Mouse (Mus musculus) T-helper 17 cell (primary cell): ENCODE results near the gene Lrp6.

ENCODE experiments used
- in situ Hi-C, 2 experiments: fragments of 300-600 bp; cut with MboI, MseI; formaldehyde crosslinking; loops; 1 replicate in 1 of 2; 2 replicates in 1 of 2; pipeline ENCODE4 v1.15.1; 2025; ENCODE audit warnings: high pct_unique_total_duplicates in 2 of 2

The Lrp6 gene

DNA sequence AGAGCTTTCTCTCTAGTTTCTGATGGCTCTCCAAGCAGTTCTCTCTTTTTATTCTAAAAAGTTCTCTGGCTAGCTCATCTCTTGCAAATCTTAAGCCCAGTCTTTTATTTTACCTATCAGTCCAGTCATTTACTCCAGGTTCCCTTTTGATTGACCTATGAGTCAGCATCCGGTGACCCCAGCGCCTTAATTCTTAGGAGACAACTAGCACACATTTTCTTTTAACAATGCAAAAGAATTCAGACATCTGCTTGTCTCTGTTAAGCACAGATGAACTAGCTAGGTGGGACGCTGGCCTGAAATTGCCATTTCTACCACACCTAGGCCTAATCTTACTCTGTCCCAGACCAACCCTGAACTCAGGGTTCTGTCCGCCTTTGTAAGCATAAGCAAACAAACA is 12.7 kb upstream of the Lrp6 start:
- in situ Hi-C loops: loop anchor here in 1 of 2 experiments (25.0 kb wide), 1 partner anchor 1658 kb away; no protein-coding TSS in a partner anchor

DNA sequence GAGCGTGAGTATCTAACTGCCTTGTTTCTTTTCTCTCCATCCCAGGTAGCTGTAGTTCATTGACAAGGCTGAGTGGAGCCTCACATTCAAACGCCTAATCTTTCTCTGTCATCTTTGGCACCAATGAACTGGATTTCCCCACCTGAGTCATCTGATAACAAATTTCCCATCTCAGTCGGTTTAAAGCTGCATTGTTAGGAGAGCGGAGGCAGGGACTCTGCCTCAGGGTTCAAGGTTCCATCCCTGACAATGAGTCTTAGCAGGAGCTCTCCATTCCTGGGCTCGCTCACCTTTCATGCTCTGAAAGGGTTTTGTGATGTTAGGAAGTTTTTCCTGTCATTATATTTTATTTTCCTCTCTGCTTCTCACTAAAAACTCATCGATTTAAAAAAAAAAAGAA is 11.3 kb upstream of the Lrp6 start:
- in situ Hi-C loops: loop anchor here in 1 of 2 experiments (25.0 kb wide), 1 partner anchor 1659 kb away; no protein-coding TSS in a partner anchor

- in situ Hi-C loops: loop anchor here in 1 of 2 experiments (25.0 kb wide), 1 partner anchor 1662 kb away; no protein-coding TSS in a partner anchor
Measured at GRCm38 (mm10) chr6:134575288-134575741, 8.6 kb upstream of the Lrp6 start.

GRCm38 (mm10) chr6:134567986-134568556 is 1.3 kb upstream of the Lrp6 start:
- in situ Hi-C loops: no loop called here

DNA sequence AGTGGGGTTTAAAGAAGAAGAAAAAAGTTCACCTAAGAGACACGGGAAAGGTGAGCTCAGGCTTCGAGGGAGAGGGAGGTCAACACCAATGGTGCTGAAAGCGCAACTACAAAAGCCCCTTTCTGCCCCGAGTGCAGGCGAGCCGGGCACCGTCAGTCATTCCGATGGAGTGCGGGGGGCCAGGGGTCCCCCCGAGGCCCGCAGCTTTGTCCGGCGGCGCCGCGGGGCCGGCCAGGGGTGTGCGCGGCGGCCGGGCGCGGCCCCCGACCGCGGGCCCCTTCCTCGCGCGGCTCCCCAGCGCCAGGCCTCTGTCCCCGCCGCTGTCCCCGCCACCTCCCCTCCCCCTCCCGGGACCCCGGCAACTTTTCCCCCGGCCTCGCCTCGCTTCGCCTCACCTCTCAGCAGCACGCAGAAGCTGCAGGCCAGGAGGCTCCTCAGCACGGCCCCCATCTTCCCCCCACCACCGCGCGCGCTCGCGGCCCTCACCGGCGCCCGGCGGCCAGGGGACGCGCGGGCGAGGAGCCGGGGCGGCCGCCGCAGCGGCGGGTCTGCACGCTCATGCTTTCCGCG is 432 bp downstream of the Lrp6 start:
- in situ Hi-C loops: no loop called here

DNA sequence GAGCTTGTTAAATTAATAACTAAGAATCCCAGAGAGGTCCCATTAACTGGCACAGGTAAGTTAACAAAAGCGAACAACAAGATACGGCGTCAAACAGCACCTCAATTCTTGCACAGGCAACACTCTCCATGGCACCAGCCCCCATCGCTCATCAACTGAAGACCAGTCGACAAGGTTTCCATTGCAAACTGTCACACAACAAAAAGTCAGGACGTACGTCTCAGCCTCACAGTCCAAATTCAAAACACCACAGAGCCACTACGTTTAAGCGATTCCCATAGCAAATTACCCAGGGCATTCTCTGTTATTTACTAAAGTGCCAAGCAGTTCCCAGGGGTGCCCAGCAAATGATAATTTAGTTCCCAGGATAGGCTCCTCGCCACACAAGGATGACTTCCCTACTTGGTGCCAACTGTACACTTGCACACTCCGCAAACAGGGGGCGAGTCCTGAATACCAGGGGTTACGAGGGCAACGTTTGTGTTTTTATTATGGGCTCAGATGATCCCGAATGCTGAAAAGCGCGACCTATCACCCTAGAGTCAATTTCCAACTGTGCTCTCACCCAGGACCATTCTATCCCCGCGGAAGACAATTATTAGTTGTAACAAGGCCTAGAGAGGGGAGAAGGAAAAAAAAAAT is 1.0 kb downstream of the Lrp6 start:
- in situ Hi-C loops: no loop called here

DNA sequence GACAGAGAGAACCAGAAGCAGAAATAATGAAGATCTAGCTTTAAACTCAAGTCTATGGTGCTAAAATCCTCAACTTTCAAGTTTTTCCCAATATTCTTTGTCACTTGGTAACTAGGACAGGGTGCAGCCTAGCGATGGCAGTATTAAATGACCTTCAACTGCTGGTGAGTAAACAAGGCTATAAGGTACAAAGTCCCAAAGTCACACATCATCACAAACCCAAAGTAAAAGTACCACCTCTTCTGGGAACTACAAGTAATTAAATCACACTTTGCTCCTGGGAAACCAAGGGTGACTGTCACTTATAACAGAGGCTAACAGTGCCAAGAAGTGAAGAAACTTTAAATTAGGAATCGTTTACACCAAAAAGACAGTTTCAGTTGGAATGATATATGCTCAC is 2.2 kb downstream of the Lrp6 start:
- in situ Hi-C loops: no loop called here

GRCm38 (mm10) chr6:134559635-134560034 is 7.1 kb downstream of the Lrp6 start:
- in situ Hi-C loops: no loop called here

DNA sequence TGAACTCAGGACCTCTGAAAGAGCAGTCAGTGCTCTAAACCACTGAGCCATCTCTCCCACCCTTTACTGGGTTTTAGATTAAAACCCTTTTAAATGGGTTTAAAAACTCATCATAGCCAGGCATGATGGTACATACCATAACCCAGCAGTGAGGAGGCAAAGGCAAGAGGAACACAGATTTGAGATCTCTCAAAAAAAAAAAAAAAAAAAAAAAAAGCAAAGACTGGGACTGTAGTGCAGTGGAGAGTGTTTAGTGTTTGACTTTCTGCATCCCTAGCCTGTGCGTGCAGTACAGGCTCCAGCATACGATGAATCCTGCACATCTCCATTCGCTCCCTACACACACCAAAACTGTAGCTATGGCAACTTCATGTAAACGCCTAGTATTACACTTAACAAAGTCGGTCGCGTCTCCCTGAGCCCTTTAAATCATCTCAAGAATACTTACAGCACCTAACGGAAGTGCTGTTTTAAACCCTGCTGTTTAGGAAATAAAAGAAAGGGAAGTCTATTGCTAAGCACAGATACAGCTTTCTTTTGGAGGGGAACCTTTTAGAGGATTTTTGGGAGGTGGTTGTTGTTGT is 8.1 kb downstream of the Lrp6 start:
- in situ Hi-C loops: no loop called here

GRCm38 (mm10) chr6:134557043-134557442 is 9.7 kb downstream of the Lrp6 start:
- in situ Hi-C loops: no loop called here

- in situ Hi-C loops: no loop called here
Measured at GRCm38 (mm10) chr6:134556185-134556950, 10.4 kb downstream of the Lrp6 start.

GRCm38 (mm10) chr6:134555178-134555577 is 11.6 kb downstream of the Lrp6 start:
- in situ Hi-C loops: no loop called here

DNA sequence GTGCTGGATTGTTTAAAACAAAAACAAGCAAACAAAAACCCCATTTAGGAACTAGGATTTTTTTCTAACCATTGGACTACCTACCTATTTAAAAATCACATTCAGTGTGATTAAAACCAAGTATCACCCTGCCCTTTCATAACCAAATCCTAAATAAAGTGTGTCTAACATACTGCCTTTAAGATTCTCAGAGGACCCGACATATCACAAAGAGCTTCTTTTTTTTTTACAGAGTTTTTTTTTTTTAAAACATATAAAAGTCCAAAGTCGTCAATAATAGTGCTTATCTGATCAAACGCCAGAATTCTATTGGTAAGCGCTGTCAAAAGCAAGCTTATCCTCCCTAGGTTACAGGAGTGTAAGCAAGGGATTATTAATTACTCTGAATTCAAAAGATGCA is 12.5 kb downstream of the Lrp6 start:
- in situ Hi-C loops: no loop called here

- in situ Hi-C loops: no loop called here
Measured at GRCm38 (mm10) chr6:134551007-134551406, 15.8 kb downstream of the Lrp6 start.

DNA sequence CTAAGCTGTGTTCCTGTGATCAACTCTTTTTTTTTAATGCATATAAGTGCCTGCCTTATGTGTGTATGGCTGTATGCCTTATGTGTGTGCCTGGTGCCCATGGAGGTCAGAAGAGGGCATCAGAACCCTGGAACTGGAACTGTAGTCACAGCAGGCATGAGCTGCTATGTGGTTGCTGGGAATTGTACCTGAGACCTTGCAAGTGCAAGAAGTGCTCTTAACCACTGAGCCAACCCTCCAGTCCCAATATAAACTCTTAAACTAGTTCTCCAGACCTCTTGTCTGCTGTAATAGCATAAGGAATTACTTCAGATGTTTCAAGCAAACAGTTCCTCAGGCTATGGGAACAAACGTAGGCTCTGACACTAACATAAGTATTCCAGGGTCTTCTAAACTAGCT is 16.4 kb downstream of the Lrp6 start:
- in situ Hi-C loops: no loop called here

GRCm38 (mm10) chr6:134544843-134545242 is 21.9 kb downstream of the Lrp6 start:
- in situ Hi-C loops: no loop called here

GRCm38 (mm10) chr6:134544093-134544492 is 22.7 kb downstream of the Lrp6 start:
- in situ Hi-C loops: no loop called here

- in situ Hi-C loops: no loop called here
Measured at GRCm38 (mm10) chr6:134543607-134544006, 23.2 kb downstream of the Lrp6 start.

DNA sequence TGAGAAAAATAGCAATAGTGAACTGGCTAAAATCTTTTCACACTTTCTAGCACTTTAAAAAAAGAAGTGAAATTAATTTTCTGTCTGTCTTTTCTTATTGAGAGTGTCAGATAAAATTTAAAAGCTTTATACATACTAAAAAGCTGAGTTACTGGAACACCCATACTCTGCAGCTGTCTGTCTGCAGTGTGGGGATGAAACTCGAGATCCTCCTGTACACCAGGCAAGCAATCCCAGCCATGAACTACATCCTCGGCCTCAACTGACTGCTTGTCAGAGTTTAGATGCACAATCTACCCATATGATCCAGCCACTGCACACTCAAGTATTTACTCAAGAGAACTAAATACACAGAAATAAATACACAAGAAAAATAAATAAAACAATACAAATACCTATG is 24.4 kb downstream of the Lrp6 start:
- in situ Hi-C loops: no loop called here

DNA sequence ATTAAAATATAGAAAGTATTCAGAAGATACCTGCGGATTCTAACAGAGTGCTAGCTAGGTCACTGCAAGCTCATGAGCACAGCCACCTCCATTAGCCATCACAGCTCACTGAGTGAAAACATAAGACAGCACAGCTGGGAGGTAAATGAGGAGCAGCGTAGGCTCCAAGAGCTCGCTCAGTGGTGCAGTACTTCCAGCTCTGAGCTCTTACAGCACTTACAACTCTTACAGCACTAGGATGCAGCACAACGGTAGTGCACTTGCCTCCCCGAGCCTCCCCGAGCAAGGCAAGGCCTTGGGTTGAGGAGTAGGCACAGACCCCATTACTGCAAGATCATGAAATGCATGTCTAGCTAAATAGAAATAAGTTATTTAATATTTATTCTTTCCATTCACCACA is 26.6 kb downstream of the Lrp6 start:
- in situ Hi-C loops: no loop called here

- in situ Hi-C loops: no loop called here
Measured at GRCm38 (mm10) chr6:134539459-134539858, 27.3 kb downstream of the Lrp6 start.

DNA sequence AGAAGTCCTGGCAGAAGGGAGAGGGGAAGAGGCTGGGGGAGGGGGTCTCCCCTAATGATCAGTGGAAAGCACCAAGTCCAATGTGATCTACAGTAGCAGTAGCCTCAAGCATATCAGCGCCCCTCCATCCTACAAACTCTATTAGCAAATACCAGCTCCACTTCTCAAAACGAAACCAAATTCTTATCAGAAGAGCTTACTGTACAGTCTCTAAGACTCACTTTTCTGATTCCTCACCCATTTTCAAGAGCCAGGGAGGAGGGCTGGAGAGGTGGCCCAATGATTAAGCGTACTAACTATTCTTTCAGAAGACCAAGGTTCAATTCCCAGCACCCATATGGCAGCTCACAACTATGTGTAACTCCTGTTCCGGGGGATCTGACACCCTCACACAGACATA is 28.0 kb downstream of the Lrp6 start:
- in situ Hi-C loops: no loop called here
